Mouse (Mus musculus) testis, adult 2 months (tissue): ENCODE data around the gene Zfp13.

ENCODE experiments used
- CTCF ChIP-seq: fragments of 200-500 bp; IDR thresholded peaks from 2 replicates; pipeline ENCODE4 v1.5.1; 2012; ENCODE audit warnings: low read depth, mild to moderate bottlenecking, inconsistent platforms, low read length, moderate library complexity; ENCODE audit not compliant: control insufficient read depth, insufficient read depth, insufficient replicate concordance
- POLR2A ChIP-seq: fragments of 200-500 bp; IDR thresholded peaks from 2 replicates; pipeline ENCODE4 v1.6.1; 2012; ENCODE audit warnings: low read depth, mild to moderate bottlenecking, inconsistent platforms, low read length, moderate library complexity; ENCODE audit not compliant: control insufficient read depth

DNA sequence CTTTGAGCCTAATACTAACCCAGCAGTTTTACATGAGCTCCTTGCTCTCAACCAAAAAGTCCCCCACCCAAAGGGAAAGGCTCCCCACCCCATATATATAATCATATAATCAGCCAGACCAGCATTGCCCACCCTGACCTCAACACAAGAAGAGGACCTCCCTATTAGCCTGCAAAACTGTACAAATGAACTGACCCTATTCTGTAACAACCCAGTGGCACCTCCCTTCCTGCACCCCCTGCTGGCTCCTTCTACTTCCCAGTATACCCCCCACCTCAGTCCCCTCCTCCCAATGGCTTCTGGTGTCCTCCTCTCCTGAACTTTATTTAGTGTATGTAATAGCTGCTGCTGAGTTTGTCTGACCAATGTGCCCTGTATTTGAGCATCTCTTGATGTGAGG lies 47.9 kb downstream of the Zfp13 start:
- TF ChIP-seq CTCF (no peak), POLR2A (no peak)
